Mouse (Mus musculus): ENCODE measurements at regions not wholly inside any gene's neighbourhood (a gene's known extent, or its start where the extent isn't known, plus 50 kb on each side); places are given as distances from the start of the nearest gene placed in this dataset.

DNA sequence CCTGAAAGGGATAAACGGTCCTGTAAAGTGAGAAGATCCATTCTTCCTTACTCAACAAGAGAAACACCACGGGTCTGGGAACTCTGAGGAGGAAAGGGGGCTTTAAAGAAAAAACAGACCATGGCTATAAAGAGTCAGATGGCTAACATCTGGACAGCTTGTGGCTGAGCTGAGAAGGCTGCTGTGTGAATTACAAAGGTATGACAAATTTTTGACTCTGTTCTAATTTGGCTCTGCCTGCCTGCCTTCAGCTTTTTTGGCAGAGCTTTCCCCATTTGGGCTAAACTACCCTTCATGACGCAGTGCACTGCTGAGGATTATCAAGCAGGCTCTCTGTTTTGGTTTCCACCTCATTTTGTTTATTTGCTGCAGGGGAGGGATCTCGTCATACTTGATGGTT, 100.8 kb upstream of the Nek7 start:
- intact Hi-C loops (cut with DNase I): no loop called here
- H3K27me3 ChIP-seq (ENCODE audit: control insufficient read depth, insufficient read depth, low read length): no peaks in the 10 kb centered on the region
- TF ChIP-seq EP300 (IDR thresholded peaks at IDR 0.05; ENCODE audit: insufficient read depth, low read depth, low read length) (no peak), POLR2A (IDR thresholded peaks at IDR 0.05; ENCODE audit: insufficient read depth, low read depth, low read length) (no peak), CTCF (IDR thresholded peaks at IDR 0.05) (no peak)
- no peaks in the 10 kb centered on the region for H3K36me3 ChIP-seq (ENCODE audit: control insufficient read depth, insufficient read depth, low read length)
- 56% methylated on average over 4 of the region's 4 CpGs for WGBS
- H3K79me2 ChIP-seq (replicated peaks; ENCODE audit: control insufficient read depth, insufficient read depth, low read length): no peaks in the 10 kb centered on the region
- no peaks in the 10 kb centered on the region for H3K4me1 ChIP-seq (ENCODE audit: control insufficient read depth, insufficient read depth, low read length)
- H3K9ac ChIP-seq (ENCODE audit: low read depth, low read length): no peak overlapping the region
- no peak overlapping the region for H3K4me3 ChIP-seq
- peak in 1 of 2 experiments; percentile 15 for DNase-seq
- no peak overlapping the region for H3K27ac ChIP-seq

DNA sequence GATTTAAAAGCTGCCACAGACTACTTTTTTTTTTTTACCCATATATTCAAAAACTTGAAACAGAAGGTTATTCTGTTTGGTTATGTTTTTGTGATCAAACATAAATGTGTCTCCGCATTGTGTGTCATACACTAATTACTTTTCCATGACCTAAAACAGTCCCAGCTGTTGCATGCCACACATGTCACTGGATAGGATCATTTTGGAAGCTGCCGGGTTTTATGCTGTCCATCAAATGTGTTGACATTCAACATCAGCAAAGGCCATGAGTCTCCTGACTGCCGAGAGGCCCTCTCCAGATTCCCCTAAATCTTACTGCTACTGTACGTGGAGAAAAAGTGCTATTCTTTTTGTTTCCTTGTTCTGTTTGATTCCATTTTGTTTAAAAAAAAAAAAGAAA, 99.4 kb upstream of the Nek7 start:
- no peaks in the 10 kb centered on the region for H3K27me3 ChIP-seq (ENCODE audit: control insufficient read depth, insufficient read depth, low read length)
- no peak overlapping the region for H3K27ac ChIP-seq
- H3K4me3 ChIP-seq: no peak overlapping the region
- WGBS: 56% methylated on average over 4 of the region's 4 CpGs
- no peak for TF ChIP-seq POLR2A (IDR thresholded peaks at IDR 0.05; ENCODE audit: insufficient read depth, low read depth, low read length)
- no peak for TF ChIP-seq CTCF (IDR thresholded peaks at IDR 0.05)
- no peak for TF ChIP-seq EP300 (IDR thresholded peaks at IDR 0.05; ENCODE audit: insufficient read depth, low read depth, low read length)
- no peaks in the 10 kb centered on the region for H3K79me2 ChIP-seq (replicated peaks; ENCODE audit: control insufficient read depth, insufficient read depth, low read length)
- no peak for DNase-seq
- no peaks in the 10 kb centered on the region for H3K36me3 ChIP-seq (ENCODE audit: control insufficient read depth, insufficient read depth, low read length)
- intact Hi-C loops (cut with DNase I): no loop called here
- H3K4me1 ChIP-seq (ENCODE audit: control insufficient read depth, insufficient read depth, low read length): no peaks in the 10 kb centered on the region
- H3K9ac ChIP-seq (ENCODE audit: low read depth, low read length): no peak overlapping the region

DNA sequence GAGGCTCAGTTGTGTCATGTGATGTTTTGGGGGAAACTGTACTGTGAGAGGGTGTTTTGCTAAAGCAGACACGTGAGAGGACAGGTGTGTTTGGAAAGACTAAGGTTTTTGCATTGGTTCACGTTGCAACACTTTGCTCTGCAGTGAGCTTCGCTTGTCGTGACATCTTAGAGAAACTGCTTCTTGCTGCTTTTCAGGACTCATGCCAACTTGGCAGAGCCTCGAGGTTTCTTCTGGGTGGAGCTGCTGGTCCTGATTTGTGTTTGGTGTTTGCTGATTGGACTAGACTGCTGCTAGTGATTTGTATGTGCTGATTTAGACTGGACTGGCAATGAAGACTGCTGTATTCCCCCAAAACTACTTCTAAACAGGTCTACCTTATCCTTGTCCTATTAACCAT, 97.0 kb upstream of the Nek7 start:
- DNase-seq: no peak
- Histone ChIP-seq H3K4me1 (ENCODE audit: control insufficient read depth, insufficient read depth, low read length) (no peaks in the 10 kb centered on the region), H3K36me3 (ENCODE audit: control insufficient read depth, insufficient read depth, low read length) (no peaks in the 10 kb centered on the region), H3K4me3 (no peak overlapping the region), H3K79me2 (replicated peaks; ENCODE audit: control insufficient read depth, insufficient read depth, low read length) (no peaks in the 10 kb centered on the region), H3K27me3 (ENCODE audit: control insufficient read depth, insufficient read depth, low read length) (no peaks in the 10 kb centered on the region), H3K9ac (ENCODE audit: low read depth, low read length) (no peak overlapping the region), H3K27ac (no peak overlapping the region)
- intact Hi-C loops (cut with DNase I): no loop called here
- TF ChIP-seq EP300 (IDR thresholded peaks at IDR 0.05; ENCODE audit: insufficient read depth, low read depth, low read length) (no peak), CTCF (IDR thresholded peaks at IDR 0.05) (no peak), POLR2A (IDR thresholded peaks at IDR 0.05; ENCODE audit: insufficient read depth, low read depth, low read length) (no peak)
- WGBS: 61% methylated on average over 5 of the region's 5 CpGs

DNA sequence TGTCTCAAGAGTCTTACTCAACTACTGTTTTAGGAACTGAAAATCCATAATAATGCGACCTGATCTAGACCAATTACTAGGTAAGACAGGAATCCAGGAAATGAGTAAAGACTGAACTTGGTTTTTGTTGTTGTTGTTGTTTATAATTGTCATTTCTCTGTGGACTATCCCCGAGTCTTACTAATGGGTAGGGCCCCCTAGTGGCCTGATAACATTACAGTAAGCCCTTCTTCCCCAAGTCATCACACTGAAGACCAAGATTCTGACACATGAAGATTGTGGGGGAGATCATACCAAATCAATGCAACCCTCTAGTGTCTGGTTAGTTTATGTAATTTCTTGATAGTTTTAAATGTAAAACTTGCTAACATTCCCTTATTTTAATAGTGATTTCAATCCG, 95.2 kb upstream of the Nek7 start:
- TF ChIP-seq EP300 (IDR thresholded peaks at IDR 0.05; ENCODE audit: insufficient read depth, low read depth, low read length): no peak
- TF ChIP-seq POLR2A (IDR thresholded peaks at IDR 0.05; ENCODE audit: insufficient read depth, low read depth, low read length): no peak
- peak; percentile 48 for TF ChIP-seq CTCF (IDR thresholded peaks at IDR 0.05)
- no peaks in the 10 kb centered on the region for H3K4me1 ChIP-seq (ENCODE audit: control insufficient read depth, insufficient read depth, low read length)
- no peaks in the 10 kb centered on the region for H3K27me3 ChIP-seq (ENCODE audit: control insufficient read depth, insufficient read depth, low read length)
- no peaks in the 10 kb centered on the region for H3K36me3 ChIP-seq (ENCODE audit: control insufficient read depth, insufficient read depth, low read length)
- no peak for DNase-seq
- WGBS: 64% methylated on average over 3 of the region's 3 CpGs
- no peak overlapping the region for H3K27ac ChIP-seq
- H3K4me3 ChIP-seq: no peak overlapping the region
- no peak overlapping the region for H3K9ac ChIP-seq (ENCODE audit: low read depth, low read length)
- H3K79me2 ChIP-seq (replicated peaks; ENCODE audit: control insufficient read depth, insufficient read depth, low read length): no peaks in the 10 kb centered on the region
- intact Hi-C loops (cut with DNase I): no loop called here

DNA sequence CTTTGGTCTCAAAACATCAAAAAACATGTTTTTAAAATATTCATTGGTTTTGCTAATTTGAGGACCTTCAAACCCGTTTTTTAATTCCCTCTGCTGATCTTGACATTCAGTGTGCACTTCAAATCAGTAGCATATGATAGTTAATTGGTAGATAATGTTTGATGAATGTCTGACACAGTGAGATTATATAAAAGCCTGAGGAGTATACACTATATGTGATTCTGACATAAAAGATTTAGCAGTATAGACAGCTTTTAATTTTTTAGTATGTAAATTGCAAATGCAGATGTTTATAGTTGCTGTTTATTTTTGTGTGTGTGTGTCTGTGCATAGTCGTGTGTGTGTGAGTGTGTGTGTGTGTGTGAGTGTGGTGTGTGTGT, 89.3 kb upstream of the Nek7 start:
- Histone ChIP-seq H3K9ac (ENCODE audit: low read depth, low read length) (no peak overlapping the region), H3K4me1 (ENCODE audit: control insufficient read depth, insufficient read depth, low read length) (no peaks in the 10 kb centered on the region), H3K27ac (no peak overlapping the region), H3K79me2 (replicated peaks; ENCODE audit: control insufficient read depth, insufficient read depth, low read length) (no peaks in the 10 kb centered on the region), H3K4me3 (no peak overlapping the region), H3K36me3 (ENCODE audit: control insufficient read depth, insufficient read depth, low read length) (no peaks in the 10 kb centered on the region), H3K27me3 (ENCODE audit: control insufficient read depth, insufficient read depth, low read length) (no peaks in the 10 kb centered on the region)
- intact Hi-C loops (cut with DNase I): no loop called here
- WGBS: 53% methylated on average over 2 of the region's 2 CpGs
- TF ChIP-seq EP300 (IDR thresholded peaks at IDR 0.05; ENCODE audit: insufficient read depth, low read depth, low read length) (no peak), CTCF (IDR thresholded peaks at IDR 0.05) (no peak), POLR2A (IDR thresholded peaks at IDR 0.05; ENCODE audit: insufficient read depth, low read depth, low read length) (no peak)
- DNase-seq: no peak

DNA sequence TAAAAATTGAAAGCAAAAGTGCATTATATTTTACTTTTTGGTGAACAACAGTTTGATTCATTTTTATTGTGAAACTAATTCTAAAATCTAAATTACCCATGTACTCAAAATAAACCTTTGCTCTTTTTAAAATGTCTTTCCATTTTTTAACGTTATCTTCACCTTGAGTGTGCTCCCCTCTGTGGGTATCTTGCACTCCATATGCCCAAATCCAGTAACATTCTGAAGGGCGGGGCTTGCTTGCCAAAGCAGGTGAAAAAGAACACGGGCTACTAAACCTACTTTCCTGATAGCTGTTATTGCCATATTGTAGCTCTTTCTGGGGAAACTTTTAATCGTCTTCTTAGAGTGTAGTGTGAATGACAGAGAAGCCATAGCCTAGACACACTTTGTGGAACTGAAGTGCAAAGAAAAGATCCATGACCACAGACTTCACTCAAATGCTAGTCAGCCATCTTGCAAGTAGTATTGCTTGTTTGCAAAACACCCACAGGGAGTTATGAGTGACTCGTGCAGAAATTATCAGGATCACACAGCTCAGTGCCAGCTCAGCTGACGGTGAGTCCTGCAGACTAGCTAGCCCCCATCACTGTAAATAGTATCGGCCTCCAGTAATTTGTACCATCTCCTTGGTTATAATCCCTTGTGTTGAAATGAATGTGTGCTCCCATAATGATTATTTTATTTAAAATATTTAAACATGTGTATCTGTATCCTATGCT, 88.7 kb upstream of the Nek7 start:
- Histone ChIP-seq H3K27me3 (ENCODE audit: control insufficient read depth, insufficient read depth, low read length) (no peaks in the 10 kb centered on the region), H3K4me3 (no peak overlapping the region), H3K36me3 (ENCODE audit: control insufficient read depth, insufficient read depth, low read length) (no peaks in the 10 kb centered on the region), H3K27ac (no peak overlapping the region), H3K4me1 (ENCODE audit: control insufficient read depth, insufficient read depth, low read length) (no peaks in the 10 kb centered on the region), H3K79me2 (replicated peaks; ENCODE audit: control insufficient read depth, insufficient read depth, low read length) (no peaks in the 10 kb centered on the region), H3K9ac (ENCODE audit: low read depth, low read length) (no peak overlapping the region)
- TF ChIP-seq CTCF (IDR thresholded peaks at IDR 0.05) (no peak), POLR2A (IDR thresholded peaks at IDR 0.05; ENCODE audit: insufficient read depth, low read depth, low read length) (no peak), EP300 (IDR thresholded peaks at IDR 0.05; ENCODE audit: insufficient read depth, low read depth, low read length) (no peak)
- no peak for DNase-seq
- 64% methylated on average over 7 of the region's 7 CpGs for WGBS
- intact Hi-C loops (cut with DNase I): no loop called here

Measured in heart, adult 2 months (tissue).